Mouse (Mus musculus) C2C12 (cell line): ENCODE data around the gene Txndc2. TPM values are rescaled to one million over a fixed set of nuclear protein-coding genes. Genes with fewer than 3 reads are reported as not detected.
A peak's percentile ranks its signal among the peaks of the same experiment; 100 is the strongest.

Source experiments
- H3K27me3 ChIP-seq: one replicate; pipeline ENCODE4 v1.6.1; 2011; ENCODE audit not compliant: control insufficient read depth, insufficient read depth, insufficient read length
- H3K36me3 ChIP-seq: one replicate; pipeline ENCODE4 v1.6.1; 2011; ENCODE audit not compliant: control insufficient read depth, insufficient read depth
- H3K4me3 ChIP-seq: one replicate; pipeline ENCODE4 v1.5.1; 2011; ENCODE audit warnings: mild to moderate bottlenecking, control low read depth; ENCODE audit not compliant: poor library complexity, insufficient read depth, severe bottlenecking
- H3K79me2 ChIP-seq: one replicate; pipeline ENCODE4 v1.6.1; 2011; ENCODE audit not compliant: control insufficient read depth, insufficient read depth
- H3K79me3 ChIP-seq: one replicate; pipeline ENCODE4 v1.6.1; 2011; ENCODE audit warnings: low read depth, control low read depth
- H3ac ChIP-seq: one replicate; pipeline ENCODE3; 2011; ENCODE audit warnings: low read depth; ENCODE audit not compliant: control insufficient read depth, insufficient read length
- CEBPB ChIP-seq: IDR thresholded peaks from one replicate; pipeline ENCODE4 v1.6.1; 2011; ENCODE audit warnings: low read depth, mild to moderate bottlenecking, control low read depth, moderate library complexity
- CTCF ChIP-seq: IDR thresholded peaks from one replicate; pipeline ENCODE4 v1.5.1; 2011; ENCODE audit not compliant: control insufficient read depth, insufficient read depth, insufficient read length
- FOSL1 ChIP-seq: IDR thresholded peaks from one replicate; pipeline ENCODE4 v1.8.0; 2011; ENCODE audit warnings: mild to moderate bottlenecking, low read length; ENCODE audit not compliant: poor library complexity, insufficient read depth, severe bottlenecking
- MAX ChIP-seq: IDR thresholded peaks from one replicate; pipeline ENCODE4 v1.6.1; 2011; ENCODE audit warnings: mild to moderate bottlenecking, control low read depth
- MYOD1 ChIP-seq: IDR thresholded peaks from one replicate; pipeline ENCODE4 v1.6.1; 2011; ENCODE audit warnings: low read depth; ENCODE audit not compliant: control insufficient read depth, insufficient read length
- MYOG ChIP-seq: IDR thresholded peaks from one replicate; pipeline ENCODE4 v1.6.1; 2011; ENCODE audit not compliant: control insufficient read depth, insufficient read length; ENCODE audit errors: extremely low read depth
- USF1 ChIP-seq: IDR thresholded peaks from one replicate; pipeline ENCODE4 v1.6.1; 2011; ENCODE audit warnings: low read depth, mild to moderate bottlenecking, control low read depth, moderate library complexity
- polyA plus RNA-seq: library from polyadenylated mRNA; unstranded; fragments of >200 nt; fragmentation: generic; extraction: Trizol; gene quantifications from one replicate; pipeline ENCODE4 v1.2.1, GENCODE M21; 2012; ENCODE audit warnings: missing spikeins

Txndc2 gene
- polyA plus RNA-seq, 1 experiment = 0.12 TPM

DNA sequence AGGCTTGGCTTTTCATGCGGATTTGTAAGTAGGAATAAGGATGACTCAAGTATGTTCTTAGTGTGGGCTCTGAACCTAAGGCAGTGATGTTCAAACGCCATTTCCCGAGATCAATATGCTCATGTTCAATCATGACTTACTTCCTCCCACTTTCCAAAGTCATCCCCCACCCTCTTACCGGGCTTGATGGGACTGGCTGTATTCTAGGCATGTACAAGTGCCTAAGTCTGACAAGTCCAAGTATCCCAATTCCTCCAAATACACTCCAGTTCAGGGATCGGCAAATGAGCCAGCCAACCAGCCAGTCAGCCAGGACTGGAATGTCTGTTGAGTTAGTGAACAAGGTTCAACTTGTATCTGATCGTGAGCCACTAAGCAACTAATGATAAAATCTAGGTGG, 15.7 kb downstream of the Txndc2 start:
- no peaks in the 10 kb centered on the region for H3K79me3 ChIP-seq
- H3K27me3 ChIP-seq = no peaks in the 10 kb centered on the region
- no peaks in the 10 kb centered on the region for H3K79me2 ChIP-seq
- H3K4me3 ChIP-seq = no peak overlapping the region
- no peaks in the 10 kb centered on the region for H3K36me3 ChIP-seq
- H3ac ChIP-seq = no peak overlapping the region
- TF ChIP-seq CTCF (no peak), CEBPB (no peak), FOSL1 (no peak), MYOD1 (no peak), USF1 (no peak), MAX (no peak), MYOG (no peak)

GRCm38 (mm10) chr17:65625563-65625962, 16.4 kb downstream of the Txndc2 start:
- H3K79me2 ChIP-seq = no peaks in the 10 kb centered on the region
- no peak overlapping the region for H3ac ChIP-seq
- no peaks in the 10 kb centered on the region for H3K27me3 ChIP-seq
- TF ChIP-seq USF1 (no peak), CEBPB (no peak), MYOD1 (no peak), MAX (no peak), CTCF (no peak), FOSL1 (no peak), MYOG (no peak)
- no peaks in the 10 kb centered on the region for H3K36me3 ChIP-seq
- no peaks in the 10 kb centered on the region for H3K79me3 ChIP-seq
- H3K4me3 ChIP-seq = no peak overlapping the region

DNA sequence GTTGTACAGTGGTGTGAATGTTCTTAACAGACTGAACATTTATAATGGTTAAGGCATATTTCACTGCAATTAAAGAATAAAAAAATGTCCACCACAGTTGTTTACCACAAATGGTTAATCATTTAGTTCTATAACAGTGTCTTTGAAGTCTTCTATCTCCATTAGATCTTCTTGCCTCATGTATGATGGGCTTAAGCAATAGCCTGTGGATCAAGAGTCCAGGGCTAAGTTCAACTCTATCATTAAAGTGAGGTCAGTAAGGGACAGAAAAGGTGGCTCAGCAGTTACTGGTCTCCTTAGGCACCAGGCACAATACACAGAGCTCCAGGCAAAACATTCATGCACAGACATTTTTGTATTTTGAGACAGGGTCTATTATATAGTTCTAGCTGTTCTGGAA, 18.8 kb downstream of the Txndc2 start:
- no peak for TF ChIP-seq MYOD1
- no peak for TF ChIP-seq CTCF
- no peak for TF ChIP-seq MYOG
- no peak for TF ChIP-seq FOSL1
- no peak for TF ChIP-seq USF1
- no peak for TF ChIP-seq CEBPB
- TF ChIP-seq MAX = no peak
- H3K79me2 ChIP-seq = no peaks in the 10 kb centered on the region
- H3K27me3 ChIP-seq = no peaks in the 10 kb centered on the region
- no peaks in the 10 kb centered on the region for H3K79me3 ChIP-seq
- H3ac ChIP-seq = no peak overlapping the region
- no peaks in the 10 kb centered on the region for H3K36me3 ChIP-seq
- no peak overlapping the region for H3K4me3 ChIP-seq

- no peak overlapping the region for H3ac ChIP-seq
- H3K79me2 ChIP-seq = no peaks in the 10 kb centered on the region
- H3K27me3 ChIP-seq = no peaks in the 10 kb centered on the region
- no peaks in the 10 kb centered on the region for H3K79me3 ChIP-seq
- TF ChIP-seq CTCF = no peak
- TF ChIP-seq MAX = no peak
- no peak for TF ChIP-seq CEBPB
- TF ChIP-seq FOSL1 = no peak
- TF ChIP-seq MYOD1 = no peak
- TF ChIP-seq USF1 = no peak
- no peak for TF ChIP-seq MYOG
- H3K4me3 ChIP-seq = no peak overlapping the region
- H3K36me3 ChIP-seq = no peaks in the 10 kb centered on the region
Measured at GRCm38 (mm10) chr17:65618431-65618830, 23.5 kb downstream of the Txndc2 start.

GRCm38 (mm10) chr17:65615678-65616077, 26.3 kb downstream of the Txndc2 start:
- TF ChIP-seq MYOG (no peak), MAX (no peak), MYOD1 (no peak), FOSL1 (no peak), USF1 (no peak), CTCF (no peak)
- H3K79me3 ChIP-seq = peaks cover 22% of the 10 kb centered on the region
- H3ac ChIP-seq = no peak overlapping the region
- no peaks in the 10 kb centered on the region for H3K36me3 ChIP-seq
- no peak overlapping the region for H3K4me3 ChIP-seq
- H3K27me3 ChIP-seq = no peaks in the 10 kb centered on the region
- peaks cover 27% of the 10 kb centered on the region for H3K79me2 ChIP-seq

DNA sequence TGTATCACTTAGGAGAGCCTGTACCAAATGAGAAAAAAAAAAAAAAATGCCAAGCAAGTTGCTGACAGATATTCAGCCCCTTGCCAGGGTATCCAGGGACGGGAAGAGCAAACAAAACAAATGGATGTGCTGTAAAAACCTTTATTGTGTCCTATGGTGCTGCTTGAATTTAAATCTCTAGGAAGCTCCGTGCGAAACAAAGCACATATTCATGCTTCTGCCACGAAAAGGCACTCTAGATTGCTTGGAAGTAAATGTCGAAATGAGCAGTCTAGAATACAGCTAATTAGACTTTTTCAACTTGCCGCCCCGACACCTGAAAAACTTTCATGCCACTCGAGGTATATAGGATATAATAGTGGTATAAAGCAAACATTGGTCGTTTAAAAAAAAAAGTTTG, 27.5 kb downstream of the Txndc2 start:
- peak overlapping the region; percentile 74 for H3ac ChIP-seq
- H3K4me3 ChIP-seq = peak overlapping the region; percentile 95
- H3K36me3 ChIP-seq = peaks cover 2% of the 10 kb centered on the region
- peaks cover 40% of the 10 kb centered on the region for H3K79me2 ChIP-seq
- H3K27me3 ChIP-seq = no peaks in the 10 kb centered on the region
- H3K79me3 ChIP-seq = peaks cover 35% of the 10 kb centered on the region
- TF ChIP-seq CEBPB = no peak
- no peak for TF ChIP-seq MAX
